Mouse (Mus musculus) heart, embryonic 11.5 days (tissue): ENCODE data around the gene Ehhadh. TPM values are rescaled to one million over a fixed set of nuclear protein-coding genes. Genes with fewer than 3 reads are reported as not detected.
A peak's percentile ranks its signal among the peaks of the same experiment; 100 is the strongest.
"Not testable (repeated sequence)": the region's sequence is repeated elsewhere in the genome, so short reads cannot be mapped to it uniquely, and the experiment has no call there.

ENCODE experiments used
- ATAC-seq: fragments of 200-750 bp; cut with Nextera tagmentation; replicated peaks from 2 replicates; pipeline ENCODE4 v1.8.0; 2017; ENCODE audit warnings: moderate library complexity; ENCODE audit not compliant: insufficient number of reproducible peaks, low FRiP score, low TSS enrichment
- H3K27ac ChIP-seq: fragments of 300-500 bp; sonication (generic); 2 replicates; pipeline ENCODE4 v1.5.1; 2014; ENCODE audit warnings: mild to moderate bottlenecking, low read depth, low read length
- H3K27me3 ChIP-seq: fragments of 300-500 bp; sonication (generic); 2 replicates; pipeline ENCODE4 v1.6.1; 2014; ENCODE audit warnings: mild to moderate bottlenecking, low read length, mixed read lengths; ENCODE audit not compliant: control insufficient read depth, insufficient read depth
- H3K36me3 ChIP-seq: fragments of 300-500 bp; sonication (generic); 2 replicates; pipeline ENCODE4 v1.6.1; 2014; ENCODE audit warnings: mild to moderate bottlenecking, low read length, moderate library complexity, mixed read lengths; ENCODE audit not compliant: control insufficient read depth, insufficient read depth
- H3K4me1 ChIP-seq: fragments of 300-500 bp; sonication (generic); 2 replicates; pipeline ENCODE4 v1.6.1; 2014; ENCODE audit warnings: low read length; ENCODE audit not compliant: control insufficient read depth, insufficient read depth
- H3K4me2 ChIP-seq: fragments of 300-500 bp; sonication (generic); 2 replicates; pipeline ENCODE4 v1.6.1; 2014; ENCODE audit warnings: mild to moderate bottlenecking, moderate library complexity
- H3K4me3 ChIP-seq: fragments of 300-500 bp; sonication (generic); 2 replicates; pipeline ENCODE4 v1.5.1; 2014; ENCODE audit warnings: low read depth, low read length
- H3K9ac ChIP-seq: fragments of 300-500 bp; sonication (generic); 2 replicates; pipeline ENCODE4 v1.6.1; 2014; ENCODE audit warnings: mild to moderate bottlenecking, low read depth, low read length, moderate library complexity
- H3K9me3 ChIP-seq: fragments of 300-500 bp; sonication (generic); replicated peaks from 2 replicates; pipeline ENCODE4 v1.6.1; 2016; ENCODE audit warnings: low read length; ENCODE audit not compliant: control insufficient read depth
- WGBS: fragments of 180-500 bp; shearing (Covaris S2); extraction: QIAGEN DNeasy Blood & Tissue Kit; methylation state at CpG from one replicate; pipeline ENCODE4 v1.1.7; 2014; ENCODE audit not compliant: insufficient replicate concordance; 5-methylcytosine and 5-hydroxymethylcytosine counted together
- polyA plus RNA-seq: library from polyadenylated mRNA; unstranded; fragments of >200 nt; fragmentation: Nextera tagmentation; extraction: Ambion mirVana; gene quantifications from 2 replicates; pipeline ENCODE4 v1.2.1, GENCODE M21; 2014

Ehhadh gene
- polyA plus RNA-seq, 1 experiment from 2014 or later, result 2.8 TPM

DNA sequence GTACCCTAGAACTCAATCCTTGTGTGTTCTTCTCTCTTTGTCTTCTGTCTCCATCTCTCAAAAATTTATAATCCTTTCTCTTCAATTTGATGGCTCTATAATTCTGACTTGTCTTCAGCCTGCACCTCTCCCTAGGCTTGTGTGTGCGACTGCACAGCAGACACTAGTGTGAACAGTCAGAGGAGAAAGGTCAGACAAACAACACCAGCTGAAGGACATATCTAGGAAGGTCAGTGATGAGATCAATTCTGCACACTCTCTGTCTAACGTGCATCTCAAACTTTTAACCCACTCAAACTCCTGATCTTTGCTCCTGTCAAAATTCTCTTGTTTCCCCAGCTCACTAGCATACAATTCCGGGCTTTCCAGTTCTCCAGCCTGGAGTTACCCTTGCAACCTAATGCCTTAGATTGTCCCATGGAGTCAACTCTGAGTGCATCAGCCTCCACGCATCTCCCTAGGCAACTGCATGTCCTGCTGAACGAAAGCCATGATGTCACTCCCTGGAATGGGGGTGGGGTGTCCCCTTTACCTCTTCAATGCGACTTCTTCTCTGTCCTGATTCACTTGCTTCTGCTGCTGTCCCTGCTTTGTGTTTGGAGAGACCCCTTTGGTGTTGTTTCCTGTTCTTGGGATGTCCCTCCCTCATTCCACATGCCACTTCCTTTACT is 25.7 kb upstream of the Ehhadh start:
- WGBS, result 56% methylated on average over 6 of the region's 6 CpGs

GRCm38 (mm10) chr16:21807786-21808185 is 20.2 kb upstream of the Ehhadh start:
- not testable (repeated sequence) for H3K4me2 ChIP-seq

More for the DNA sequence above, 25.7 kb upstream of the Ehhadh start:
- no peak overlapping the region for H3K4me2 ChIP-seq
- H3K9ac ChIP-seq, result no peak overlapping the region
- H3K27me3 ChIP-seq, result no peaks in the 10 kb centered on the region
- H3K27ac ChIP-seq, result no peak overlapping the region
- no peaks in the 10 kb centered on the region for H3K9me3 ChIP-seq
- H3K4me1 ChIP-seq, result no peaks in the 10 kb centered on the region
- no peak overlapping the region for H3K4me3 ChIP-seq
- no peak for ATAC-seq
- peaks cover 5% of the 10 kb centered on the region; the same call in 1 of the 2 replicates for H3K36me3 ChIP-seq

DNA sequence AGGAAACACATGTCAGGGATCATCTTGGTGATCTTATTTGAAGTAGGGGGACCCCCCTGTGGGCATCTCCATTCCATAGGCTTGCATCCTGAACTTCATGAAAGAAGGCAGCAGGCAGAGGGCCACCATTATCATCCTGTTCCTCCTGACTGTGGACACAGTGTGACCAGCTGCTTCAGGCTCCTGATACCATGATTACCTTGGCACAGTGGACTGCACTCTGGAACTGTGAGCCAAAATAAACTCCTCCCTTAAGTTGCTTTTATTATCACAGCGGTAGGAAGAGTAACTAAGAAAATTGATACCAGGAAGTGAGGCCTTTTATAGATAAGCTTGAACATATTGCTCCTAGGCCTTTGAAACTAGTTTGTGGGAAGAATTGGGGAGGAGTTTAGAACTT is 19.3 kb upstream of the Ehhadh start:
- no peak for ATAC-seq
- H3K36me3 ChIP-seq, result peaks cover 9% of the 10 kb centered on the region; the same call in 1 of the 2 replicates
- H3K27ac ChIP-seq, result no peak overlapping the region
- no peaks in the 10 kb centered on the region for H3K27me3 ChIP-seq
- no peak overlapping the region for H3K4me3 ChIP-seq
- H3K4me1 ChIP-seq, result no peaks in the 10 kb centered on the region
- H3K9ac ChIP-seq, result no peak overlapping the region
- no peak overlapping the region for H3K4me2 ChIP-seq
- WGBS, result 80% methylated on average over 1 of the region's 1 CpGs
- no peaks in the 10 kb centered on the region for H3K9me3 ChIP-seq

More at GRCm38 (mm10) chr16:21807786-21808185, 20.2 kb upstream of the Ehhadh start:
- WGBS, result 89% methylated on average over 7 of the region's 7 CpGs
- not testable (repeated sequence) for H3K9ac ChIP-seq, H3K9me3 ChIP-seq, H3K27ac ChIP-seq, ATAC-seq, H3K36me3 ChIP-seq, H3K27me3 ChIP-seq, H3K4me3 ChIP-seq, H3K4me1 ChIP-seq

GRCm38 (mm10) chr16:21804258-21804657 is 16.7 kb upstream of the Ehhadh start:
- peaks cover 9% of the 10 kb centered on the region for H3K36me3 ChIP-seq
- 96% methylated on average over 1 of the region's 1 CpGs for WGBS
- no peak overlapping the region for H3K4me3 ChIP-seq
- no peaks in the 10 kb centered on the region for H3K4me1 ChIP-seq
- no peak for ATAC-seq
- no peaks in the 10 kb centered on the region for H3K9me3 ChIP-seq
- H3K9ac ChIP-seq, result no peak overlapping the region
- no peaks in the 10 kb centered on the region for H3K27me3 ChIP-seq
- H3K4me2 ChIP-seq, result no peak overlapping the region
- no peak overlapping the region for H3K27ac ChIP-seq

- no peak for ATAC-seq
- H3K4me1 ChIP-seq, result no peaks in the 10 kb centered on the region
- peak overlapping the region; percentile 70 for H3K4me3 ChIP-seq
- no peak overlapping the region for H3K27ac ChIP-seq
- 33% methylated on average over 5 of the region's 5 CpGs for WGBS
- no peaks in the 10 kb centered on the region for H3K27me3 ChIP-seq
- no peaks in the 10 kb centered on the region; the same call in 1 of the 2 replicates for H3K36me3 ChIP-seq
- H3K9ac ChIP-seq, result no peak overlapping the region
- H3K9me3 ChIP-seq, result no peaks in the 10 kb centered on the region
- H3K4me2 ChIP-seq, result peak overlapping the region; percentile 91
Observed at GRCm38 (mm10) chr16:21795071-21795470, 7.5 kb upstream of the Ehhadh start.

DNA sequence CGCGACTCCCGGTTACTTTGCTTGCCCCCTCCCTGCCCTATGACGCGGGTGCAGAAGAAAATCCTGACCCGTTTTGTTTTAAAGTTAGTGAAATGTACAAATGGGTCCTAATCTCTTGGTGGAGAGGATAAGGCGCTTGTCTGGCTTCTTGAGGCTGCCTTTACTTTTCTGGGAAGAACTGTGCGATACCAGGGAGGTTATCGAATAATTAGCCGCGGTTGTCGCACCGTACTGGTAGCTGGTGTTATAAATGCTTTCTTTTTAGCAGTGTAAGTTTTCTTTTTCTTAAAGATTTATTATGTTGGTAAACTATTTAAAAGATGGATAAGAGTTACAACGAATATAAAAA is 7.1 kb upstream of the Ehhadh start:
- ATAC-seq, result no peak

GRCm38 (mm10) chr16:21793875-21794696 is 6.5 kb upstream of the Ehhadh start, which contains the start of gene Map3k13:
Gene Map3k13, plus strand, starts transcription at chr16:21794346.
- peak; percentile 97 for ATAC-seq

More for the DNA sequence above, 7.1 kb upstream of the Ehhadh start:
- no peaks in the 10 kb centered on the region for H3K9me3 ChIP-seq
- H3K4me2 ChIP-seq, result peak overlapping the region; percentile 91
- H3K27me3 ChIP-seq, result no peaks in the 10 kb centered on the region
- 3% methylated on average over 14 of the region's 14 CpGs for WGBS
- H3K36me3 ChIP-seq, result no peaks in the 10 kb centered on the region; the same call in 1 of the 2 replicates
- H3K27ac ChIP-seq, result peak overlapping the region; percentile 73; the same call in 1 of the 2 replicates
- H3K9ac ChIP-seq, result peak overlapping the region; percentile 71
- H3K4me3 ChIP-seq, result peak overlapping the region; percentile 70
- H3K4me1 ChIP-seq, result no peaks in the 10 kb centered on the region

GRCm38 (mm10) chr16:21793080-21793810 is 5.6 kb upstream of the Ehhadh start:
- Histone ChIP-seq H3K9ac (peak overlapping the region; percentile 71), H3K4me3 (peak overlapping the region; percentile 70), H3K4me2 (peak overlapping the region; percentile 91)
- H3K4me1 ChIP-seq, H3K27me3 ChIP-seq, H3K9me3 ChIP-seq, ATAC-seq, H3K36me3 ChIP-seq, H3K27ac ChIP-seq: not testable (repeated sequence)
- WGBS, result 31% methylated on average over 2 of the region's 2 CpGs

More at GRCm38 (mm10) chr16:21793875-21794696, 6.5 kb upstream of the Ehhadh start, which contains the start of gene Map3k13:
- H3K4me2 ChIP-seq, result peak within 1 kb of the TSS; percentile 91
- H3K4me1 ChIP-seq, result no peaks in the 10 kb centered on the region
- H3K9me3 ChIP-seq, result no peaks in the 10 kb centered on the region
- H3K27ac ChIP-seq, result peak within 1 kb of the TSS; percentile 73
- no peaks in the 10 kb centered on the region for H3K36me3 ChIP-seq
- 2% methylated on average over 47 of the region's 47 CpGs for WGBS
- peak within 1 kb of the TSS; percentile 71 for H3K9ac ChIP-seq
- H3K4me3 ChIP-seq, result peak within 1 kb of the TSS; percentile 70
- no peaks in the 10 kb centered on the region for H3K27me3 ChIP-seq
